Mouse (Mus musculus) retina, embryonic 14.5 days (tissue): ENCODE measurements around the gene Sec14l3.
A peak's percentile ranks its signal among the peaks of the same experiment; 100 is the strongest.
"Not testable (repeated sequence)": the region's sequence is repeated elsewhere in the genome, so short reads cannot be mapped to it uniquely, and the experiment has no call there.

Source experiments
- DNase-seq: peaks from one replicate; pipeline ENCODE4 v3.0.0-alpha.2; 2015; ENCODE audit warnings: low spot score

Gene Sec14l3

DNA sequence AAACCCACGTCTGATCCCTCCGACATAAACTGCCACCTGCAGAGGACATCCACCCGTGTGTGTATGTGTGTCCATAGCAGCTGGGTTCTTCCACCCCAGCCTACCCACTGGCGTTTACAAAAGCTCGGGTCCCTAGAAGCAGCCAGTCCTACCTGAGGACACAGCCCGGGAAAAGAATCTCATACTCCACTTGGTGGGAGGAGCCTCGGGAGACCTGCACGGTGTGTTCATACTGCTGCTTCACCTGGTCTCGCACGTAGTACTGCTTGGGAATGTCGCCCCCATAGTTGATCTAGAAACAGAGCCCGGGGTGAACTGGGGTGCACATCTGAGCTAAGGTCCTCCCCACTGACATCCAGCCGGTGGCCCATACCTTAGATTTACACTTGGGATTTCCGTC lies 38.9 kb downstream of the Sec14l3 start:
- no peak for DNase-seq

GRCm38 (mm10) chr11:4104989-4105388 lies 40.3 kb downstream of the Sec14l3 start:
- DNase-seq = no peak

DNA sequence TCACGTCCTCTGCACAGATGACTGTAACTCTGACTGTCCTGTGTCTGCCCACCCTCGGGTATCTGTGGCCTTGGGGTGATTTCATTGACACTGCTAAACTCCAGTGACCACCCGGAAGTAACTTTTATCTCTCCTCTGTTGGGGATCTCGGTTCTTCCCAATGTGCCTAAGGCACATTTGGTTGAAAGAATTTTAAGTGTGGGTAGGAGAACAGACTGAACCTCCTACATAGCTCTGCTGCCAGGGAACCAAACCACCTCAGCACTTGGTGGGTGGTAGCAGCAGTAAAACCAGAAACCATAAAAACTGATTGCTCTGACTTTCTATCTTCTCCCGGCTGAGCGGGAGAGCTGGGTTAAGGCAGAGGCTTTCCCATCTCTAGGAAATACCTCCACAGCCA lies 40.8 kb downstream of the Sec14l3 start:
- DNase-seq = no peak

DNA sequence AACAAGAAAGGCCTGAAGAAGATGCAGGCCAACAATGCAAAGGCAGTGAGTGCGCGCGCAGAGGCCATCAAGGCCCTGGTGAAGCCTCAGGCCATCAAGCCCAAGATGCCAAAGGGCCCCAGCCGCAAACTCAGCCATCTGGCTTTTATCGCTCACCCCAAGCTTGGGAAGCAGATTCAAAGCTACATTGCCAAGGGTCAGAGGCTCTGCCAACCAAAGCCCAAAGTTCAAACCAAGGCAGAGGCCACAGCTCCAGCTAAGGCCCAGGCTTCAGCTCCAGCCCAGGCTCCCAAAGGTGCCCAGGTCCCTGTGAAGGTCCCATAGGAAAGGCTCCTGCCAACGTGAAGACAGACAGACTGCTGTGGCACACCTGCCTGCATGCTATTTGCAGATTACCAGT lies 43.3 kb downstream of the Sec14l3 start:
- not testable (repeated sequence) for DNase-seq

GRCm38 (mm10) chr11:4108691-4109090 lies 44.0 kb downstream of the Sec14l3 start:
- no peak for DNase-seq

DNA sequence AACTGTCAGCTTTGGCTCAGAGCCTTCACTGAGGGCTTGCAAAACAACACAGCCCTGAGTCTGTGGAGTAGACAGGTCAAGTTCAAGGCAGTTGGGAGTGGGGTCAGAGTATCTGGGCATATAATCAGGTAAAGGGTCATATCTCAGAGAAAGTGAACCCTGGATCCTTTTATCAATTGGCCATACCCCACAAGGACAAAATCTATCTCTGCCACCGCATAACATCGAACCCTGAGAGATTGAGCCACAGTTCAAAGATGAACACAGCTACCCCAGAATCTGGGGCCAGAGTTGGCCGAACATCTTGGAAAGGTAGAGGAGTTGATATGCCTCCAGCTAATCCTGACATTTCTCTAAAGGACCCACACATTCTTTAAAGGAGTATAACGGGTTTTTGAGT lies 47.4 kb downstream of the Sec14l3 start:
- no peak for DNase-seq

- no peak for DNase-seq
Observed at GRCm38 (mm10) chr11:4112861-4113260, 48.2 kb downstream of the Sec14l3 start.

DNA sequence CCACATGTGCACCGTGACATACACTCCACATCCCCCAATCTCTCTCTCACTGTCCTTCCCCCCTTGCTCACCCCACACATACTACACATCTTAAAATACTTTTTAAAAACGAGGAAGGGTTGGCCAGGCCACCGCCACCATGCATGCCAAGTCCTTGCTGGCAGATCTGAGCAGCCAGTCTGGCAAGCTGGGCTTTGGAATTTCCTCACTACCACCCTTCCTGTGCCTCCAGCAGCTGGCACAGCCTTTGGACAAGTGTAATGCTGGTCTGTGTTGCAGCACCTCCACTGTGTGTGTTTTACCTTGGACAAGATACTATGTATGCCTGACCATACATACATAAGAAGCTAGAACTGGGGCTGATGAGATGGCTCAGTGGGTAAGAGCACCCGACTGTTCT lies 48.9 kb downstream of the Sec14l3 start:
- no peak for DNase-seq

GRCm38 (mm10) chr11:4113970-4114369 lies 49.3 kb downstream of the Sec14l3 start:
- no peak for DNase-seq

DNA sequence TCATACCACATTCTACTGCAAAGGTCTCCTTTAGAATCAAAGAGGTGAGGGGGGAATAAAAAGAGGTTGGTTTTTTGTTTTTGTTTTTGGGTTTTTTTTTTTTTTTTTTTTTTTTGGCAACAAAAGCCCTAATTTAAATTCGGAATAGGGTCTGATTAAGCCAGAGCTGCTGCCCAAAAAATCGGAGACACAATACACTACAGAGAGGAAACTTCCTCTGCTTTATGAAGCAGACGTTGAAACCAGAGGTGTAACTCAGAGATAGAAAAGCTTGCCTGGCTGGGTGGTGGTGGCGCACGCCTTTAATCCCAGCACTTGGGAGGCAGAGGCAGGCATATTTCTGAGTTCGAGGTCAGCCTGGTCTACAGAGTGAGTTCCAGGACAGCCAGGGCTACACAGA lies 49.9 kb downstream of the Sec14l3 start:
- DNase-seq = not testable (repeated sequence)

GRCm38 (mm10) chr11:4115407-4115806 lies 50.8 kb downstream of the Sec14l3 start:
- DNase-seq = no peak

GRCm38 (mm10) chr11:4116458-4117141 lies 52.0 kb downstream of the Sec14l3 start:
- DNase-seq = no peak

DNA sequence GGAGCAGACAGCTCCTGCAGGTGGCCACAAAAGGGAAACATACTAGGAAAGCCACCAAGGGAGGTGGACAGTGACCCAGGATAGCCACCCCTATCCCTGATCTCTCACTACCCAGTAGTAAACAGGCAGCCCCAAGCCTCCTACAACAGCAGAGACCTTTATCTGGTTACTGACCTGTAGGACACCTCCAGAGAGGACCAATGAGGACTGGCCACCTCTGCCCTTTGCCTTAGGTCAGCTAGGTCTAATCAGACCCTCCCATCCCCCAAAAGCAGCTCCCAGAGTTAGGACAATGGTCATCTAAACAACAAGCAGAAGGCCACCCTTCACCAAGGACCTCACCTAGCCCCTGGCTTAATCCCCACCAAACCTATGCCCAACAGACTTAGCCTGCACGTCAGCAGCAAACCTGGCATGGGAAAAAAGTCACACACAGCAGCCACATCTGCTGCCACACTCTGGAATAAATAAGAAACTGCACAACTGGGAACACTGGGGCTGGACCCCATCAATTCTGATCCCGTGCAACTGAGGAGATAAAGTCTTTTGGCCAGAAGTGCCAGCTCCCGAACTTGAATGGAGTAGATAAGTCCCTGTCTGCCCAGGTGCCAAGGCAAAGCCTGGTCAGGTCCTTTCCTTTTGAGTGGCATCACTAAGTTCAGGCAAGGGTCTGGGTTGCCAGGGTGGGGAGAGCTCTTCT lies 52.9 kb downstream of the Sec14l3 start:
- DNase-seq = peak; percentile 27

GRCm38 (mm10) chr11:4118081-4118921 lies 53.7 kb downstream of the Sec14l3 start:
- peak; percentile 73 for DNase-seq

- no peak for DNase-seq
Observed at GRCm38 (mm10) chr11:4119635-4120034, 55.0 kb downstream of the Sec14l3 start.

DNA sequence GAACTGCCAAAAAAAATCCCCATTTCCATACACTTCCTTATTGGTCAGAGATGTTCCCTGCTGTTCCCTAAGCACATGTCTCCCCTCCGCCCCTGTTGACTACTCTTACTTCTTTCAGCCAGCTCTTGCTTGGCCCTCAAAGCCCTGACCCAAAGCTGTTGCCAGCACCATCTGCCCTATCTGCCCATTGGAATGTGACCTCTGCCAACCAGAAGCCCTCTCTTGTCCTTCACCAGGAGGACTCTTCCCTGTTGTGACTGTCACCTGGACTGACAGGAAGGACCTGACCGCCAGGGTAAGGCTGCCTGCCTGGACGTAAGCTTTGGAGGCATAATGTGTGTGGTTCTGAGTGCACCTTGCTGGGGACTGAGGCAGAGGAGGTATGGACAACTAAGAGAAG lies 57.0 kb downstream of the Sec14l3 start:
- no peak for DNase-seq

- DNase-seq = no peak
Observed at GRCm38 (mm10) chr11:4122226-4122625, 57.6 kb downstream of the Sec14l3 start.

- no peak for DNase-seq
Observed at GRCm38 (mm10) chr11:4122742-4123579, 58.3 kb downstream of the Sec14l3 start, which contains the start of gene Sec14l2. Gene Sec14l2 (minus strand): TSS chr11:4123415.

DNA sequence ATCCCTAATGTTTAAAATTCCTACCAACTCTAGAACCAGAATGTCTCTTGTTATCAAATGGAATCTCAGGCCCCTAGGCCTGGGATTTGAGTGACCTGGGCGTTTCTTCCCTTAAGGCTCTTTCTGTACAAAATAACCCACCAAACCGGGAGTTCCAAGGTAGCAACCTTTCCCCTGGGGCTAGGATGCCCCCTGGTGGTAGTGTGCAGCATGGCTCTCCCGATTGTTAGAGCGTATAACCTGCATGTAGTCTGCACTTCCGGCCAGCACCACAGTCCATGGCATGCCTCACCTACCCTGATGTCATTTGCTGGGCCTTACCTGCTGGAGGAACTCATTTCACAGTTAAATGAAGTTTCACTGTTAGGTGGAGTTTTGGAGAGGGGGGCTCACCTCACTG lies 59.3 kb downstream of the Sec14l3 start:
- DNase-seq = peak; percentile 55

DNA sequence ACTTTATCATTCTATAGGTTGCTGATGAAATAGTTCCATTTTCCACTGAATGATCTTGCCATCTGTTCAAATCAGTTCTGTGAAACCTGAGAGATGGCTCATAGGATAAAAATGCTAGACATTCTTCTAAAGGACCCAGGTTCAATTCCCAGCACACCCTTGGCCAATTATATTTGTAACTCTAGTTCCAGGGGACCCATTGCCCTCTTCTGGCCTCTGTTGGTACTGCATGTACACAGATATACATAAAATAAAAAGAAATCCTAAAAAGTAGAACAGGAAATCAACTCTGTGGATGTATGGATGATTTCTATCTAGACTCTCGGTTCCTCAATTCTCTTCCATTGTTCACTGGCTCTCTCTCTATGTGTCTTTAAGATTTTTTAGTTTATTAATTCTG lies 62.4 kb downstream of the Sec14l3 start:
- no peak for DNase-seq
